Mouse (Mus musculus): ENCODE measurements around the gene Prdm10.

DNA sequence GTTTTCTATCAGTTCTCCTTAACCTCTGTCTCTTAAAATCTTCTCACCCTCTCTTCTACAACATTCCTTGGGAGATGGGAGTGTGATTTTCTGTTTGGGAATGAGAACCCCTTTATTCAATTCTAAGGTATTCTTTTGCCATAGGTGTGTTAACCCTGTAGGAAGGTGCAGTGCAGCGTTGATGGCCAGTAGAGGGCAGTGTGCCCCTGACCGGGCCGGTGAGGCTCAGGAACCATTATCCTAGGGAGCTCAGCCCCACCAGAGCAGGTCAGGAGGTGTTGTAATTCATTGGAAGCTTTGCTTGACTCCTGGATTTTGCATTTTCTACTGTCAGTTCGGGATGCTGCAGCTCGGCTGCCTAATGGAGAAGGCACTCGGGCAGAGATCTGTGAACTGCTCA lies 124.9 kb downstream of the Prdm10 start:
- TF ChIP-seq POLR2A (IDR thresholded peaks at IDR 0.05; ENCODE audit: borderline replicate concordance, control insufficient read depth, low read depth, low read length) (no peak), CTCF (IDR thresholded peaks at IDR 0.05; ENCODE audit: control insufficient read depth, insufficient read depth, low read length) (peak; percentile 84)
